Mouse (Mus musculus) embryonic facial prominence, embryonic 10.5 days (tissue): ENCODE data around the gene Gm13283. TPM values are rescaled to one million over a fixed set of nuclear protein-coding genes. Genes with fewer than 3 reads are reported as not detected.
A peak's percentile ranks its signal among the peaks of the same experiment; 100 is the strongest.
"Not testable (repeated sequence)": the region's sequence is repeated elsewhere in the genome, so short reads cannot be mapped to it uniquely, and the experiment has no call there.

Experiments used
- DNase-seq: peaks from one replicate; pipeline ENCODE4 v3.0.0-alpha.2; 2017; ENCODE audit warnings: low spot score
- H3K27ac ChIP-seq: fragments of 300-500 bp; sonication (generic); replicated peaks from 2 replicates; pipeline ENCODE4 v1.5.1; 2016; ENCODE audit warnings: mild to moderate bottlenecking
- H3K27me3 ChIP-seq: fragments of 300-500 bp; sonication (generic); replicated peaks from 2 replicates; pipeline ENCODE4 v1.6.1; 2016; ENCODE audit warnings: low read depth, mild to moderate bottlenecking; ENCODE audit not compliant: poor library complexity, severe bottlenecking
- H3K36me3 ChIP-seq: fragments of 300-500 bp; sonication (generic); replicated peaks from 2 replicates; pipeline ENCODE4 v1.6.1; 2016; ENCODE audit warnings: mild to moderate bottlenecking, moderate library complexity
- H3K4me1 ChIP-seq: fragments of 300-500 bp; sonication (generic); 2 replicates; pipeline ENCODE4 v1.6.1; 2016
- H3K4me3 ChIP-seq: fragments of 300-500 bp; sonication (generic); 2 replicates; pipeline ENCODE4 v1.5.1; 2016; ENCODE audit warnings: mild to moderate bottlenecking, moderate library complexity
- H3K9me3 ChIP-seq: fragments of 300-500 bp; sonication (generic); 2 replicates; pipeline ENCODE4 v1.6.1; 2016; ENCODE audit warnings: mild to moderate bottlenecking
- WGBS: fragments of 180-500 bp; shearing (Covaris S2); methylation state at CpG from one replicate; pipeline ENCODE4 v1.1.7; 2016; 5-methylcytosine and 5-hydroxymethylcytosine counted together
- polyA plus RNA-seq: library from polyadenylated mRNA; unstranded; fragments of >200 nt; fragmentation: Nextera tagmentation; extraction: Ambion mirVana; gene quantifications from 2 replicates; pipeline ENCODE4 v1.2.1, GENCODE M21; 2016

Gm13283 gene
- polyA plus RNA-seq, 1 experiment from 2014 or later, result 0.20 TPM

DNA sequence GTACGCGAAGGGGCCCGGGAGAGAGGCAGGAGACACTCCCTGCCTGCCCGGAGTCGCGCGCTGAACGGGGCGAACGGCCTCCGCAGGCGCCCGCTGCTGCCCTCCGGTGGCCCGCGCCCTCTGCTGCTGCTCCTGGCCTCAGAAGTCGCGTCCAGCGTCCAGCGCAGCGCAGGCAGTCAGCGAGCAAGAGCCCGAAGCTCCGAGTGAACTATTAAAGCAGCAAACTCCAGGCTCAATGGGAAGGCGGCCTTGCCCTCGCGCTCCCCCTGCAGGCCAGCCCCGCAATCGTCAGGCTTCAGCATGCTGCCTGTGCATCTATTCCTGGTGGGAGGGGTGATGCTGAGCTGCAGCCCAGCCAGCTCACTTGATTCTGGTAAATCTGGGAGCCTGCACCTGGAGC is 19.6 kb downstream of the Gm13283 start, which contains the start of gene Gm13272:
Gene Gm13272, plus strand, starts transcription at position 301 of the 400 bp plus-strand sequence.
- not testable (repeated sequence) for H3K4me1 ChIP-seq, H3K27ac ChIP-seq, H3K36me3 ChIP-seq, H3K4me3 ChIP-seq, DNase-seq, H3K27me3 ChIP-seq, H3K9me3 ChIP-seq
- WGBS, result no CpG with 5 or more reads among the region's 29 CpGs

GRCm38 (mm10) chr4:88780320-88780719 is 20.4 kb downstream of the Gm13283 start:
- not testable (repeated sequence) for H3K9me3 ChIP-seq, DNase-seq, H3K36me3 ChIP-seq, H3K4me3 ChIP-seq, H3K27ac ChIP-seq, H3K27me3 ChIP-seq, H3K4me1 ChIP-seq
- 42% methylated on average over 16 of the region's 18 CpGs for WGBS

DNA sequence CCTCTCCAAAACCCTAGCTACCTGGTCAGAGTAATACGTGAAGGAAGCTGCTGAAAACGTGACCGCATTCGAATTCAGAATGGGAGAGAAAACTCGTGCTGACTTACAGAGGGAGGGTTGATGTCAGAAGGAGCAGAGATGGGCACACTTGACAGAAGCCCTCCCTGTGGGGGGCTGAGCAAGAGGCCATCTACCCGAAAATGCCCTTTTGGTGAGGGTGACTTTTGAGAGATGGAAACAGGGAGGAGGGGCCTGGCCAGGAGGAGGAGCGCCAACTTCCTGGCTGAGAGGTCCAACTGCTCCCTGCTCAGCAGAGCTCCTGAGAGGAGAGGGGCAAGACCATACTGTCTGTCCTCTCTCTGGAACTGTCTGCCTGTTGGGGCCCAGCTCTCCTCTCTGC is 21.9 kb downstream of the Gm13283 start, which contains the start of gene Ifnz:
Gene Ifnz, plus strand, starts transcription at position 301 of the 400 bp plus-strand sequence.
- not testable (repeated sequence) for H3K4me1 ChIP-seq, DNase-seq, H3K36me3 ChIP-seq, H3K9me3 ChIP-seq, H3K27ac ChIP-seq, H3K27me3 ChIP-seq
- 24% methylated on average over 5 of the region's 7 CpGs for WGBS
- peak within 1 kb of the TSS; percentile 40; the same call in 1 of the 2 replicates for H3K4me3 ChIP-seq

- H3K27me3 ChIP-seq, H3K4me1 ChIP-seq, H3K9me3 ChIP-seq, DNase-seq, H3K36me3 ChIP-seq, H3K27ac ChIP-seq: not testable (repeated sequence)
- 2% methylated on average over 15 of the region's 31 CpGs for WGBS
- H3K4me3 ChIP-seq, result peak overlapping the region; percentile 40; the same call in 1 of the 2 replicates
Observed at GRCm38 (mm10) chr4:88782335-88782734, 22.4 kb downstream of the Gm13283 start.

DNA sequence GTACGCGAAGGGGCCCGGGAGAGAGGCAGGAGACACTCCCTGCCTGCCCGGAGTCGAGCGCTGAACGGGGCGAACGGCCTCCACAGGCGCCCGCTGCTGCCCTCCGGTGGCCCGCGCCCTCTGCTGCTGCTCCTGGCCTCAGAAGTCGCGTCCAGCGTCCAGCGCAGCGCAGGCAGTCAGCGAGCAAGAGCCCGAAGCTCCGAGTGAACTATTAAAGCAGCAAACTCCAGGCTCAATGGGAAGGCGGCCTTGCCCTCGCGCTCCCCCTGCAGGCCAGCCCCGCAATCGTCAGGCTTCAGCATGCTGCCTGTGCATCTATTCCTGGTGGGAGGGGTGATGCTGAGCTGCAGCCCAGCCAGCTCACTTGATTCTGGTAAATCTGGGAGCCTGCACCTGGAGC is 25.5 kb downstream of the Gm13283 start, which contains the start of gene Gm13276:
Gene Gm13276, plus strand, starts transcription at position 301 of the 400 bp plus-strand sequence.
- not testable (repeated sequence) for DNase-seq, H3K27ac ChIP-seq, H3K36me3 ChIP-seq, H3K27me3 ChIP-seq, H3K4me1 ChIP-seq, H3K9me3 ChIP-seq, H3K4me3 ChIP-seq
- no CpG with 5 or more reads among the region's 27 CpGs for WGBS

- H3K27me3 ChIP-seq, H3K36me3 ChIP-seq, H3K27ac ChIP-seq, H3K4me1 ChIP-seq, DNase-seq, H3K4me3 ChIP-seq, H3K9me3 ChIP-seq: not testable (repeated sequence)
- 0% methylated on average over 4 of the region's 28 CpGs for WGBS
Observed at GRCm38 (mm10) chr4:88788402-88788801, 28.5 kb downstream of the Gm13283 start, which contains the start of gene Gm13277. Gene Gm13277, plus strand, starts transcription at chr4:88788632.

- not testable (repeated sequence) for H3K9me3 ChIP-seq, H3K27me3 ChIP-seq, H3K36me3 ChIP-seq, H3K4me1 ChIP-seq, H3K4me3 ChIP-seq, DNase-seq, H3K27ac ChIP-seq
- WGBS, result no CpG with 5 or more reads among the region's 28 CpGs
Observed at GRCm38 (mm10) chr4:88791250-88791649, 31.3 kb downstream of the Gm13283 start, which contains the start of gene Gm13278. Gene Gm13278, plus strand, starts transcription at chr4:88791550.

- H3K4me3 ChIP-seq, H3K27ac ChIP-seq, H3K9me3 ChIP-seq, H3K27me3 ChIP-seq, H3K36me3 ChIP-seq, H3K4me1 ChIP-seq, DNase-seq: not testable (repeated sequence)
- 2% methylated on average over 19 of the region's 52 CpGs for WGBS
Observed at GRCm38 (mm10) chr4:88793936-88794675, 34.2 kb downstream of the Gm13283 start, which contains the start of gene Gm13275. Gene Gm13275, plus strand, starts transcription at chr4:88794487.

- H3K9me3 ChIP-seq, H3K4me3 ChIP-seq, H3K27ac ChIP-seq, H3K27me3 ChIP-seq, H3K36me3 ChIP-seq, DNase-seq, H3K4me1 ChIP-seq: not testable (repeated sequence)
- WGBS, result no CpG with 5 or more reads among the region's 28 CpGs
Observed at GRCm38 (mm10) chr4:88797097-88797496, 37.2 kb downstream of the Gm13283 start, which contains the start of gene Gm13279. Gene Gm13279, plus strand, starts transcription at chr4:88797397.

DNA sequence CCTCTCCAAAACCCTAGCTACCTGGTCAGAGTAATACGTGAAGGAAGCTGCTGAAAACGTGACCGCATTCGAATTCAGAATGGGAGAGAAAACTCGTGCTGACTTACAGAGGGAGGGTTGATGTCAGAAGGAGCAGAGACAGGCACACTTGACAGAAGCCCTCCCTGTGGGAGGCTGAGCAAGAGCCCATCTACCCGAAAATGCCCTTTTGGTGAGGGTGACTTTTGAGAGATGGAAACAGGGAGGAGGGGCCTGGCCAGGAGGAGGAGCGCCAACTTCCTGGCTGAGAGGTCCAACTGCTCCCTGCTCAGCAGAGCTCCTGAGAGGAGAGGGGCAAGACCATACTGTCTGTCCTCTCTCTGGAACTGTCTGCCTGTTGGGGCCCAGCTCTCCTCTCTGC is 39.4 kb downstream of the Gm13283 start, which contains the start of gene Gm13285:
Gene Gm13285, plus strand, starts transcription at position 301 of the 400 bp plus-strand sequence.
- H3K27me3 ChIP-seq, H3K27ac ChIP-seq, DNase-seq, H3K36me3 ChIP-seq, H3K9me3 ChIP-seq, H3K4me1 ChIP-seq, H3K4me3 ChIP-seq: not testable (repeated sequence)
- 9% methylated on average over 6 of the region's 7 CpGs for WGBS

DNA sequence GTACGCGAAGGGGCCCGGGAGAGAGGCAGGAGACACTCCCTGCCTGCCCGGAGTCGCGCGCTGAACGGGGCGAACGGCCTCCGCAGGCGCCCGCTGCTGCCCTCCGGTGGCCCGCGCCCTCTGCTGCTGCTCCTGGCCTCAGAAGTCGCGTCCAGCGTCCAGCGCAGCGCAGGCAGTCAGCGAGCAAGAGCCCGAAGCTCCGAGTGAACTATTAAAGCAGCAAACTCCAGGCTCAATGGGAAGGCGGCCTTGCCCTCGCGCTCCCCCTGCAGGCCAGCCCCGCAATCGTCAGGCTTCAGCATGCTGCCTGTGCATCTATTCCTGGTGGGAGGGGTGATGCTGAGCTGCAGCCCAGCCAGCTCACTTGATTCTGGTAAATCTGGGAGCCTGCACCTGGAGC is 43.0 kb downstream of the Gm13283 start, which contains the start of gene Gm13287:
Gene Gm13287, plus strand, starts transcription at position 301 of the 400 bp plus-strand sequence.
- H3K4me1 ChIP-seq, DNase-seq, H3K9me3 ChIP-seq, H3K27ac ChIP-seq, H3K4me3 ChIP-seq, H3K36me3 ChIP-seq: not testable (repeated sequence)
- peaks cover 13% of the 10 kb centered on the region for H3K27me3 ChIP-seq
- no CpG with 5 or more reads among the region's 29 CpGs for WGBS

DNA sequence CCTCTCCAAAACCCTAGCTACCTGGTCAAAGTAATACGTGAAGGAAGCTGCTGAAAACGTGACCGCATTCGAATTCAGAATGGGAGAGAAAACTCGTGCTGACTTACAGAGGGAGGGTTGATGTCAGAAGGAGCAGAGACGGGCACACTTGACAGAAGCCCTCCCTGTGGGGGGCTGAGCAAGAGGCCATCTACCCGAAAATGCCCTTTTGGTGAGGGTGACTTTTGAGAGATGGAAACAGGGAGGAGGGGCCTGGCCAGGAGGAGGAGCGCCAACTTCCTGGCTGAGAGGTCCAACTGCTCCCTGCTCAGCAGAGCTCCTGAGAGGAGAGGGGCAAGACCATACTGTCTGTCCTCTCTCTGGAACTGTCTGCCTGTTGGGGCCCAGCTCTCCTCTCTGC is 45.3 kb downstream of the Gm13283 start, which contains the start of gene Gm13288:
Gene Gm13288, plus strand, starts transcription at position 301 of the 400 bp plus-strand sequence.
- not testable (repeated sequence) for DNase-seq, H3K4me1 ChIP-seq, H3K27ac ChIP-seq, H3K36me3 ChIP-seq, H3K9me3 ChIP-seq
- peaks cover 14% of the 10 kb centered on the region for H3K27me3 ChIP-seq
- no CpG with 5 or more reads among the region's 8 CpGs for WGBS
- peak within 1 kb of the TSS; percentile 43; the same call in 1 of the 2 replicates for H3K4me3 ChIP-seq

DNA sequence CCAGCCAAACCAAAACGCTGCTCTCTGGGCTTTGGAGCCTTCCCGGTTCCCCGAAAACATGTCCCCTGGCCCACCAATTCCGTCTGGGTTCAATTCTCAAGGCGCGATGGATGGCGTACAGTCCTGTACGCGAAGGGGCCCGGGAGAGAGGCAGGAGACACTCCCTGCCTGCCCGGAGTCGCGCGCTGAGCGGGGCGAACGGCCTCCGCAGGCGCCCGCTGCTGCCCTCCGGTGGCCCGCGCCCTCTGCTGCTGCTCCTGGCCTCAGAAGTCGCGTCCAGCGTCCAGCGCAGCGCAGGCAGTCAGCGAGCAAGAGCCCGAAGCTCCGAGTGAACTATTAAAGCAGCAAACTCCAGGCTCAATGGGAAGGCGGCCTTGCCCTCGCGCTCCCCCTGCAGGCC is 45.8 kb downstream of the Gm13283 start:
- WGBS, result 0% methylated on average over 21 of the region's 34 CpGs
- Histone ChIP-seq H3K4me3 (peak overlapping the region; percentile 43; the same call in 1 of the 2 replicates), H3K27me3 (peaks cover 14% of the 10 kb centered on the region)
- H3K27ac ChIP-seq, H3K9me3 ChIP-seq, DNase-seq, H3K4me1 ChIP-seq, H3K36me3 ChIP-seq: not testable (repeated sequence)
